Mouse (Mus musculus): Measurements from ENCODE around the gene Acp1. TPM values are rescaled to one million over a fixed set of nuclear protein-coding genes. Genes with fewer than 3 reads are reported as not detected.

Gene Acp1
- polyA plus RNA-seq, 1 experiment, result 63.6 TPM

DNA sequence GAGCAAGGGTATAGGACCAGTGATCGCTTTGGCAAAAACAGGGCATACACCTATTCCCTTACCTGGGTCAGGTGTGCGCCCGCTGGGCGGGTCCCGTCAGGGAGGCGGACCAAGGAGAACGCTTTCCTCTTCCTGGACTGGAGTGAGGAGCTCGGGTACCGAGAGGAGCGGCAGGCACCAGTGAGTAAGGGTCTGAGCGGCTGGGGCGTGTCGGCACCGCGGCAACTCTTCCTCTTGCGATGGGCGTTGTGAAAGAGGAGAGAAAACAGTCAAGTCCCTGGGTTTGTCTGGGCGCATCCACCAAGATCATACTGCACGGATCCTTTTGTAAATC lies 626 bp upstream of the Acp1 start:
- 0% methylated on average over 19 of the region's 19 CpGs for WGBS
- Histone ChIP-seq H3K27ac (ENCODE audit: control insufficient read depth, insufficient read depth, low read depth, low read length, poor library complexity) (no peak overlapping the region), H3K4me1 (ENCODE audit: control insufficient read depth, insufficient read depth, low read length) (peaks cover 1% of the 10 kb centered on the region; the same call in 1 of the 2 replicates), H3K4me3 (replicated peaks; ENCODE audit: control insufficient read depth, low read depth, low read length) (peak overlapping the region; percentile 94)
- TF ChIP-seq POLR2A (IDR thresholded peaks at IDR 0.05; ENCODE audit: borderline replicate concordance, control insufficient read depth, low read depth, low read length), result no peak
- no peak for TF ChIP-seq CTCF (IDR thresholded peaks at IDR 0.05; ENCODE audit: control insufficient read depth, insufficient read depth, low read length)

DNA sequence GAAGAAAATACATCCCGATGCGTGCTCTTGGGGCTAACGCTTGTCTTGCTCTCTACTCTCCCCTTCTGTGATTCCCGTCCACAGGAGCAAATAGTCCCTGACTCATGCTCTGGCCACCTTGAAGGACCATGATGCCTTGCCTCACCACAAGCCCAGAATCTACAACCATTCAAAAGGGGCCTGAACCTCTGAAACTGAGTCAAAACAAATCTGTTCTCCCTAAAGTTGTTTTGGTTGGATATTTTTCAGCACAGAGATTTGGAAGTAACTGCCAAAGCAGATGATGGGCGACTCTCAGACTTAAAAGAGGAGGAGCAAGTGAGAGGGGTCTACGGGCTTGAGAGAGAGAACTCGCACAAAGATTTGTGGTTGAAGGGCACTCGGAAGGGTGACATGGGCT lies 529 bp downstream of the Acp1 start:
- H3K4me1 ChIP-seq (ENCODE audit: control insufficient read depth, insufficient read depth, low read length), result peaks cover 1% of the 10 kb centered on the region; the same call in 1 of the 2 replicates
- TF ChIP-seq CTCF (IDR thresholded peaks at IDR 0.05; ENCODE audit: control insufficient read depth, insufficient read depth, low read length) (no peak), POLR2A (IDR thresholded peaks at IDR 0.05; ENCODE audit: borderline replicate concordance, control insufficient read depth, low read depth, low read length) (no peak)
- peak overlapping the region; percentile 77 for H3K27ac ChIP-seq (ENCODE audit: control insufficient read depth, insufficient read depth, low read depth, low read length, poor library complexity)
- H3K4me3 ChIP-seq (replicated peaks; ENCODE audit: control insufficient read depth, low read depth, low read length), result peak overlapping the region; percentile 94
- WGBS, result 13% methylated on average over 8 of the region's 8 CpGs

DNA sequence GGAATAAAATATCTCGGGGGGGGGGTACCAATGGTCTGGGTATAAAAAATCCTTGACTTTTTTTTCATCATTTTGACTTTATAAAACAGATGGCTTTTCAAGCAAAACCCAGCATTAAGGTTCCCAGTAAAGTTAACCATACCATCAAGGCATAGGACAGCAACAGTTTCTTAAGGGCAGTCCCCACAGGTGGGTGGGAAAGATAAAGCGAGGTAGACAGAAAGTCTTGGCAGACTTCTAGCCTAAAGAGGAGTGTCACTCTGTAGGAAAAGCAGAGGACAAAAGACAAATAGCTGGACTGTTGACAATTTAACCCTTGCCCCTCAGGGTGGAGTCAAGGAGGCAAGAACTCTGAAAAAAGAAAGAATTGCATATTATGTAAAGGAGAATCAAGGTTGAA lies 1.5 kb downstream of the Acp1 start:
- Histone ChIP-seq H3K4me3 (replicated peaks; ENCODE audit: control insufficient read depth, low read depth, low read length) (peak overlapping the region; percentile 94), H3K4me1 (ENCODE audit: control insufficient read depth, insufficient read depth, low read length) (peaks cover 1% of the 10 kb centered on the region; the same call in 1 of the 2 replicates)
- 66% methylated on average over 2 of the region's 2 CpGs for WGBS

DNA sequence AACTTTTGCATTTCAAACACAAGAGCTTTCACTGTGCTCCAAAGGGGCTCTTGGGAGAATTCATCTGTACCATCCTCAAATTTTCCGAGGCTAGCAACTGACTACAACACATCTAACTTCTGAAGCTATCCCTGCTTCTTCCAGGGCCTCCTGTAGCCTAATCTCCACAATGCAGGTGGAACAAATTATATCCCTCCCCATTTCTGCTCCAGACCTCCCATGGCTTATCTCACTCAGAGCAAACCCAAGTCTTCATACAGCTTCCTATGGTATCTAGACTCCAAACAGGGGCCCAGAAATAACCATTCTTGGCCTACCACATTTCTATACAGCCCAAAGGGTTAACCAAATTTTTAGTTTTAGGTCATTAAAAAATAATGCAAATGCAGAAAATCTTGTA lies 2.7 kb downstream of the Acp1 start:
- 63% methylated on average over 1 of the region's 1 CpGs for WGBS
- Histone ChIP-seq H3K4me1 (ENCODE audit: control insufficient read depth, insufficient read depth, low read length) (peaks cover 1% of the 10 kb centered on the region; the same call in 1 of the 2 replicates), H3K4me3 (replicated peaks; ENCODE audit: control insufficient read depth, low read depth, low read length) (no peak overlapping the region), H3K27ac (ENCODE audit: control insufficient read depth, insufficient read depth, low read depth, low read length, poor library complexity) (peak overlapping the region; percentile 40; the same call in 1 of the 2 replicates)
- TF ChIP-seq POLR2A (IDR thresholded peaks at IDR 0.05; ENCODE audit: borderline replicate concordance, control insufficient read depth, low read depth, low read length) (no peak), CTCF (IDR thresholded peaks at IDR 0.05; ENCODE audit: control insufficient read depth, insufficient read depth, low read length) (no peak)

More for the DNA sequence above, 1.5 kb downstream of the Acp1 start:
- no peak overlapping the region for H3K27ac ChIP-seq (ENCODE audit: control insufficient read depth, insufficient read depth, low read depth, low read length, poor library complexity)
- TF ChIP-seq CTCF (IDR thresholded peaks at IDR 0.05; ENCODE audit: control insufficient read depth, insufficient read depth, low read length) (no peak), POLR2A (IDR thresholded peaks at IDR 0.05; ENCODE audit: borderline replicate concordance, control insufficient read depth, low read depth, low read length) (no peak)

DNA sequence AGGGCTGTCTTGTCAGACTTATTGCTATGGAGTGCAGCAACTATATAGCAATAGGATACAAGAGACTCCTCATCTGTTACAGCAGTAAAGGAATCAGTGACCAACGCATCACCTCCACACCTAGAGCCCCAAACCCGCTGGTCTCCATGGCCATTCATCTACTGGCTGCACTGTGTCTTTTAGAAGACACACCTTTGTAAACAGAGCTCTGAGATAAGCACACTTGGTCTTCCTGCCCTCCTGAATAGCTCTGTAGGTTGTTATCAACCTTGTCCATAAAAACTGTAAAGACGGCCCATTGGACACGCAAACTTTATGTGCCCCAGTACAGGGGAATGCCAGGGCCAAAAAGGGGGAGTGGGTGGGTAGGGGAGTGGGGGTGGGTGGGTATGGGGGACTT lies 14.3 kb downstream of the Acp1 start:
- TF ChIP-seq POLR2A (IDR thresholded peaks at IDR 0.05; ENCODE audit: borderline replicate concordance, control insufficient read depth, low read depth, low read length) (no peak), CTCF (IDR thresholded peaks at IDR 0.05; ENCODE audit: control insufficient read depth, insufficient read depth, low read length) (no peak)
- WGBS, result 73% methylated on average over 4 of the region's 4 CpGs
- H3K4me1 ChIP-seq (ENCODE audit: control insufficient read depth, insufficient read depth, low read length), result no peaks in the 10 kb centered on the region
- H3K27ac ChIP-seq (ENCODE audit: control insufficient read depth, insufficient read depth, low read depth, low read length, poor library complexity), result no peak overlapping the region
- H3K4me3 ChIP-seq (replicated peaks; ENCODE audit: control insufficient read depth, low read depth, low read length), result no peak overlapping the region

DNA sequence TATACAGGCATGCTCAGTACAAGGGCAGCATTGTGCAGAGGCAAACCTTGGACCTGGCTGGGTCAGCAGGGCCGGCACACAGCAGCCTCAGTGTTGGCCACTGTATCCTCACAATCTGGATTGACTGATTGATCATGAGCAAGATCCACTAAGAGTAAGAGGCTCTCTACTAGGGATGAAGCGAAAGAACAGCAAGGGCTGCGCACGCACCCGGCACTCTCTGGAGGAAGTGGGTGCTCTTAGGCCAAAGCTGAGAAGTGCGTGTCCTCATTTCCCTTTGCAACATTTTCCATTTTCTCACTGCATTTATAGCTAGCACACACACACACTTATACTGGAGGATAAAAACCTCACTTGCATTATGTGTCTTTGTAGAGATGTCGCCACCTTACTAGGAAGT lies 20.0 kb downstream of the Acp1 start:
- Histone ChIP-seq H3K4me1 (ENCODE audit: control insufficient read depth, insufficient read depth, low read length) (no peaks in the 10 kb centered on the region), H3K27ac (ENCODE audit: control insufficient read depth, insufficient read depth, low read depth, low read length, poor library complexity) (no peak overlapping the region), H3K4me3 (replicated peaks; ENCODE audit: control insufficient read depth, low read depth, low read length) (no peak overlapping the region)
- 81% methylated on average over 7 of the region's 7 CpGs for WGBS
- TF ChIP-seq POLR2A (IDR thresholded peaks at IDR 0.05; ENCODE audit: borderline replicate concordance, control insufficient read depth, low read depth, low read length), result no peak
- TF ChIP-seq CTCF (IDR thresholded peaks at IDR 0.05; ENCODE audit: control insufficient read depth, insufficient read depth, low read length), result no peak

DNA sequence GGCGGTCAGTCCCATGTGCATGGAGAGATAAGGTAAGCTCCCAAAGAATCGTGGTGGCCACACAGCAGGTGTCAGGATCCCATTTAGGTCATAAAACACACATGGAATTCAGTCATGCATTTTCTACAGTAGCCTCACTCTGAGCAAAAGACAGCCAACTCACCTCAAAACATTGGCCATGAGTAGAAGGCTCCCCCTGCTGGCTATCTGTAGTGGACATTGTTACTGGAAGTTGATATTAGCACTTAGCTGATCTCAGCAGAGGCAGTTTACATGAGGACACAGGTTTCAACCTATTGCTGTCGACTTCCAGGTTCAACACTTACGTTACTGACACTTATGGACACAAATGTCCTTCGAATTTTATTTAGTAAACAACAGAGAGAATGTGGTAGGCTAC lies 21.3 kb downstream of the Acp1 start:
- WGBS, result 48% methylated on average over 5 of the region's 5 CpGs
- Histone ChIP-seq H3K4me1 (ENCODE audit: control insufficient read depth, insufficient read depth, low read length) (no peaks in the 10 kb centered on the region), H3K4me3 (replicated peaks; ENCODE audit: control insufficient read depth, low read depth, low read length) (no peak overlapping the region), H3K27ac (ENCODE audit: control insufficient read depth, insufficient read depth, low read depth, low read length, poor library complexity) (no peak overlapping the region)
- TF ChIP-seq POLR2A (IDR thresholded peaks at IDR 0.05; ENCODE audit: borderline replicate concordance, control insufficient read depth, low read depth, low read length), result no peak
- 0 out of 2 replicates have a peak, but pooled peaks have one; percentile 25 for TF ChIP-seq CTCF (IDR thresholded peaks at IDR 0.05; ENCODE audit: control insufficient read depth, insufficient read depth, low read length)

DNA sequence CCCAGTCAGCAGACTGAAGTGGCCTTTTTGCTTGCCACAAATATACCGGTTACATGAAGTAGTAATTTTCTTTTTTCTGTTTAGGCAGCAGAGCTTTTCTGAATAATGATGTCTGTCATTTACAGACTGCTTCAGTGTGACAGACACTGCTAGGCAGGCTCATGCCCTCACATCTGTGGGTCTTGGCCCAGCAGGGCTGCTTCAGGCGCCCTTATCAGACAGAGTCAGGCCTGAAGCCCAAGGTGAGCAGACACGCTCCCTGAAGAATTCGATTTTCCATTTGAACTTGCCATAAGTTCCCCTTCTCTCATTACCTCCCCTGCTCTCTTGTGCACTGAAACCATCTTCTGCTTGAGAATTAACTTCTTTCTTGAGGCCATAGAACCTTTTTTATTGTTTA lies 23.4 kb downstream of the Acp1 start:
- Histone ChIP-seq H3K4me1 (ENCODE audit: control insufficient read depth, insufficient read depth, low read length) (no peaks in the 10 kb centered on the region), H3K4me3 (replicated peaks; ENCODE audit: control insufficient read depth, low read depth, low read length) (no peak overlapping the region), H3K27ac (ENCODE audit: control insufficient read depth, insufficient read depth, low read depth, low read length, poor library complexity) (no peak overlapping the region)
- WGBS, result 74% methylated on average over 4 of the region's 4 CpGs
- TF ChIP-seq CTCF (IDR thresholded peaks at IDR 0.05; ENCODE audit: control insufficient read depth, insufficient read depth, low read length) (no peak), POLR2A (IDR thresholded peaks at IDR 0.05; ENCODE audit: borderline replicate concordance, control insufficient read depth, low read depth, low read length) (no peak)

DNA sequence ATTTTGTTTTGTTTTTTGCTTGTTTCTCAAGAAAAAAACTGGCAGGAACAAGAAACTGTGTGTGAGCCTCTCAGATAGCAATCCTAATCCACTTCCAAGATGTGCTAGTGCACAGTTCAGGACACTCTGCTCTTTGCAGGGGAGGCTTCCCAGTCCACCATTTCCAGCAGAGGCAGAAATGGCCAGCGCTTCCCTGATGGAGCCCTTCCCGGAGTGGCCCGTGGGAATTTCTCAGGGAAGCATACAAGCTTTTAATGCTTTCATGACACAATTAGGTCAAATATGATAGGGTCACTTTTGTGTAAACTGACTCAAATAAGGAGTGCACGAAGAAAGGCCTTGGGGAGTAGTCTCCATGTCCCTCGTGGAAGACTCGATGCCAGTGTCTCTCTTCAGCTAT lies 25.5 kb downstream of the Acp1 start:
- no peaks in the 10 kb centered on the region for H3K4me1 ChIP-seq (ENCODE audit: control insufficient read depth, insufficient read depth, low read length)
- H3K27ac ChIP-seq (ENCODE audit: control insufficient read depth, insufficient read depth, low read depth, low read length, poor library complexity), result no peak overlapping the region
- no peak overlapping the region for H3K4me3 ChIP-seq (replicated peaks; ENCODE audit: control insufficient read depth, low read depth, low read length)
- 81% methylated on average over 6 of the region's 6 CpGs for WGBS
- TF ChIP-seq CTCF (IDR thresholded peaks at IDR 0.05; ENCODE audit: control insufficient read depth, insufficient read depth, low read length) (no peak), POLR2A (IDR thresholded peaks at IDR 0.05; ENCODE audit: borderline replicate concordance, control insufficient read depth, low read depth, low read length) (no peak)
